Mouse (Mus musculus): Measurements from ENCODE around the gene Cd5.

Cd5 gene

GRCm38 (mm10) chr19:10758708-10759107 is 19.9 kb upstream of the Cd5 start:
- DNase-seq (ENCODE audit: low spot score in 2 of 2): no peak

- DNase-seq (ENCODE audit: low spot score in 2 of 2): no peak
These were observed 18.7 kb upstream of the Cd5 start for GRCm38 (mm10) chr19:10757526-10757925.

- DNase-seq (ENCODE audit: low spot score in 2 of 2): no peak
These were observed 18.3 kb upstream of the Cd5 start for GRCm38 (mm10) chr19:10757125-10757524.

- DNase-seq (ENCODE audit: low spot score in 2 of 2): no peak
These were observed 13.8 kb upstream of the Cd5 start for GRCm38 (mm10) chr19:10752646-10753045.

- no peak for DNase-seq (ENCODE audit: low spot score in 2 of 2)
These were observed 13.3 kb upstream of the Cd5 start for GRCm38 (mm10) chr19:10752106-10752505.

- no peak for DNase-seq (ENCODE audit: low spot score in 2 of 2)
These were observed 12.8 kb upstream of the Cd5 start for GRCm38 (mm10) chr19:10751607-10752006.

- DNase-seq (ENCODE audit: low spot score in 2 of 2): no peak
These were observed 11.4 kb upstream of the Cd5 start for GRCm38 (mm10) chr19:10750161-10750560.

- DNase-seq (ENCODE audit: low spot score in 2 of 2): no peak
These were observed 10.5 kb upstream of the Cd5 start for GRCm38 (mm10) chr19:10749295-10749694.

GRCm38 (mm10) chr19:10748401-10749102 is 9.8 kb upstream of the Cd5 start:
- DNase-seq (ENCODE audit: low spot score in 2 of 2): no peak

GRCm38 (mm10) chr19:10747718-10748117 is 8.9 kb upstream of the Cd5 start:
- DNase-seq (ENCODE audit: low spot score in 2 of 2): no peak

GRCm38 (mm10) chr19:10747182-10747581 is 8.4 kb upstream of the Cd5 start:
- no peak for DNase-seq (ENCODE audit: low spot score in 2 of 2)

- no peak for DNase-seq (ENCODE audit: low spot score in 2 of 2)
These were observed 3.8 kb upstream of the Cd5 start for GRCm38 (mm10) chr19:10742565-10742964.

- no peak for DNase-seq (ENCODE audit: low spot score in 2 of 2)
These were observed 3.3 kb upstream of the Cd5 start for GRCm38 (mm10) chr19:10742145-10742544.

- DNase-seq (ENCODE audit: low spot score in 2 of 2): no peak
These were observed 2.0 kb upstream of the Cd5 start for GRCm38 (mm10) chr19:10740641-10741440.

GRCm38 (mm10) chr19:10739916-10740315 is 1.1 kb upstream of the Cd5 start:
- no peak for DNase-seq (ENCODE audit: low spot score in 2 of 2)

- DNase-seq (ENCODE audit: low spot score in 2 of 2): no peak
These were observed 764 bp downstream of the Cd5 start for GRCm38 (mm10) chr19:10738038-10738437.

GRCm38 (mm10) chr19:10735861-10736260 is 2.9 kb downstream of the Cd5 start:
- no peak for DNase-seq (ENCODE audit: low spot score in 2 of 2)

GRCm38 (mm10) chr19:10735061-10735460 is 3.7 kb downstream of the Cd5 start:
- no peak for DNase-seq (ENCODE audit: low spot score in 2 of 2)

GRCm38 (mm10) chr19:10734554-10734953 is 4.2 kb downstream of the Cd5 start:
- DNase-seq (ENCODE audit: low spot score in 2 of 2): no peak

GRCm38 (mm10) chr19:10733501-10734127 is 5.2 kb downstream of the Cd5 start:
- DNase-seq (ENCODE audit: low spot score in 2 of 2): no peak

GRCm38 (mm10) chr19:10732741-10733140 is 6.1 kb downstream of the Cd5 start:
- DNase-seq (ENCODE audit: low spot score in 2 of 2): no peak

GRCm38 (mm10) chr19:10731975-10732374 is 6.8 kb downstream of the Cd5 start:
- DNase-seq (ENCODE audit: low spot score in 2 of 2): no peak

GRCm38 (mm10) chr19:10730469-10730868 is 8.3 kb downstream of the Cd5 start:
- DNase-seq (ENCODE audit: low spot score in 2 of 2): no peak

Data from spleen, postnatal 14 days (tissue).